Mouse (Mus musculus) embryonic facial prominence, embryonic 12.5 days (tissue): ENCODE measurements around the gene Nckap5. TPM values are rescaled to one million over a fixed set of nuclear protein-coding genes. Genes with fewer than 3 reads are reported as not detected.
"Not testable (repeated sequence)": the region's sequence is repeated elsewhere in the genome, so short reads cannot be mapped to it uniquely, and the experiment has no call there.

Source experiments
- ATAC-seq: fragments of 200-750 bp; cut with Nextera tagmentation; 2 replicates; pipeline ENCODE4 v1.8.0; 2017; ENCODE audit not compliant: insufficient number of reproducible peaks, insufficient read depth, low FRiP score, low TSS enrichment
- H3K27ac ChIP-seq: fragments of 300-500 bp; sonication (generic); 2 replicates; pipeline ENCODE4 v1.5.1; 2016; ENCODE audit warnings: mild to moderate bottlenecking
- H3K27me3 ChIP-seq: fragments of 300-500 bp; sonication (generic); 2 replicates; pipeline ENCODE4 v1.6.1; 2016; ENCODE audit warnings: mild to moderate bottlenecking, moderate library complexity
- H3K36me3 ChIP-seq: fragments of 300-500 bp; sonication (generic); 2 replicates; pipeline ENCODE4 v1.6.1; 2016; ENCODE audit warnings: mild to moderate bottlenecking
- H3K4me1 ChIP-seq: fragments of 300-500 bp; sonication (generic); 2 replicates; pipeline ENCODE4 v1.6.1; 2016
- H3K4me2 ChIP-seq: fragments of 300-500 bp; sonication (generic); replicated peaks from 2 replicates; pipeline ENCODE4 v1.6.1; 2016; ENCODE audit warnings: mild to moderate bottlenecking, moderate library complexity
- H3K4me3 ChIP-seq: fragments of 300-500 bp; sonication (generic); 2 replicates; pipeline ENCODE4 v1.5.1; 2016; ENCODE audit warnings: mild to moderate bottlenecking
- H3K9ac ChIP-seq: fragments of 300-500 bp; sonication (generic); 2 replicates; pipeline ENCODE4 v1.6.1; 2016; ENCODE audit warnings: mild to moderate bottlenecking, moderate library complexity
- H3K9me3 ChIP-seq: fragments of 300-500 bp; sonication (generic); 2 replicates; pipeline ENCODE4 v1.6.1; 2016; ENCODE audit warnings: mild to moderate bottlenecking, moderate library complexity
- WGBS: fragments of 180-500 bp; shearing (Covaris S2); methylation state at CpG from one replicate; pipeline ENCODE4 v1.1.7; 2016; 5-methylcytosine and 5-hydroxymethylcytosine counted together
- polyA plus RNA-seq: library from polyadenylated mRNA; unstranded; fragments of >200 nt; fragmentation: Nextera tagmentation; extraction: Ambion mirVana; gene quantifications from 2 replicates; pipeline ENCODE4 v1.2.1, GENCODE M21; 2016

The Nckap5 gene
- polyA plus RNA-seq, 1 experiment from 2014 or later = 8.2 TPM

- H3K9me3 ChIP-seq = no peaks in the 10 kb centered on the region
- no peak overlapping the region for H3K4me2 ChIP-seq
- ATAC-seq = no peak
- H3K27me3 ChIP-seq = no peaks in the 10 kb centered on the region
- H3K4me1 ChIP-seq = no peaks in the 10 kb centered on the region
- no peak overlapping the region for H3K4me3 ChIP-seq
- 81% methylated on average over 3 of the region's 3 CpGs for WGBS
- H3K36me3 ChIP-seq = no peaks in the 10 kb centered on the region
- no peak overlapping the region for H3K27ac ChIP-seq
- no peak overlapping the region for H3K9ac ChIP-seq
These were observed 724.8 kb downstream of the Nckap5 start for GRCm38 (mm10) chr1:126105673-126106256.

GRCm38 (mm10) chr1:126094346-126094745 lies 736.3 kb downstream of the Nckap5 start:
- Histone ChIP-seq H3K9me3 (no peaks in the 10 kb centered on the region), H3K36me3 (no peaks in the 10 kb centered on the region), H3K27ac (no peak overlapping the region), H3K27me3 (no peaks in the 10 kb centered on the region), H3K4me1 (no peaks in the 10 kb centered on the region), H3K4me3 (no peak overlapping the region), H3K4me2 (no peak overlapping the region), H3K9ac (no peak overlapping the region)
- ATAC-seq = no peak
- 83% methylated on average over 4 of the region's 4 CpGs for WGBS

GRCm38 (mm10) chr1:126091979-126092378 lies 738.6 kb downstream of the Nckap5 start:
- H3K27ac ChIP-seq, ATAC-seq, H3K9ac ChIP-seq, H3K9me3 ChIP-seq, H3K4me3 ChIP-seq, H3K27me3 ChIP-seq, H3K36me3 ChIP-seq, H3K4me1 ChIP-seq, H3K4me2 ChIP-seq: not testable (repeated sequence)
- WGBS = 85% methylated on average over 2 of the region's 2 CpGs

- Histone ChIP-seq H3K27me3 (no peaks in the 10 kb centered on the region), H3K4me2 (no peak overlapping the region), H3K9ac (no peak overlapping the region), H3K4me1 (no peaks in the 10 kb centered on the region), H3K27ac (no peak overlapping the region), H3K9me3 (no peaks in the 10 kb centered on the region), H3K36me3 (no peaks in the 10 kb centered on the region), H3K4me3 (no peak overlapping the region)
- 79% methylated on average over 7 of the region's 7 CpGs for WGBS
- ATAC-seq = no peak
These were observed 743.4 kb downstream of the Nckap5 start for GRCm38 (mm10) chr1:126087181-126087580.

- no peaks in the 10 kb centered on the region for H3K36me3 ChIP-seq
- H3K27me3 ChIP-seq = no peaks in the 10 kb centered on the region
- no peaks in the 10 kb centered on the region for H3K4me1 ChIP-seq
- no peak overlapping the region for H3K27ac ChIP-seq
- no peak overlapping the region for H3K4me2 ChIP-seq
- no peak overlapping the region for H3K4me3 ChIP-seq
- no peak for ATAC-seq
- no peak overlapping the region for H3K9ac ChIP-seq
- WGBS = 40% methylated on average over 4 of the region's 4 CpGs
- no peaks in the 10 kb centered on the region for H3K9me3 ChIP-seq
These were observed 754.3 kb downstream of the Nckap5 start for GRCm38 (mm10) chr1:126076312-126076711.

GRCm38 (mm10) chr1:126070861-126071260 lies 759.7 kb downstream of the Nckap5 start:
- ATAC-seq = no peak
- Histone ChIP-seq H3K36me3 (no peaks in the 10 kb centered on the region), H3K27ac (no peak overlapping the region), H3K4me1 (no peaks in the 10 kb centered on the region), H3K9me3 (no peaks in the 10 kb centered on the region), H3K4me3 (no peak overlapping the region), H3K9ac (no peak overlapping the region), H3K27me3 (no peaks in the 10 kb centered on the region), H3K4me2 (no peak overlapping the region)
- 73% methylated on average over 2 of the region's 2 CpGs for WGBS

- no peak for ATAC-seq
- H3K36me3 ChIP-seq = no peaks in the 10 kb centered on the region
- H3K27ac ChIP-seq = no peak overlapping the region
- H3K9me3 ChIP-seq = no peaks in the 10 kb centered on the region
- H3K27me3 ChIP-seq = no peaks in the 10 kb centered on the region
- H3K4me3 ChIP-seq = no peak overlapping the region
- no peaks in the 10 kb centered on the region for H3K4me1 ChIP-seq
- H3K9ac ChIP-seq = no peak overlapping the region
- 70% methylated on average over 3 of the region's 3 CpGs for WGBS
- no peak overlapping the region for H3K4me2 ChIP-seq
These were observed 779.1 kb downstream of the Nckap5 start for GRCm38 (mm10) chr1:126051491-126051890.

GRCm38 (mm10) chr1:126042886-126043285 lies 787.7 kb downstream of the Nckap5 start:
- no peaks in the 10 kb centered on the region for H3K4me1 ChIP-seq
- no peak overlapping the region for H3K4me2 ChIP-seq
- no peak overlapping the region for H3K27ac ChIP-seq
- H3K9ac ChIP-seq = no peak overlapping the region
- no peaks in the 10 kb centered on the region for H3K9me3 ChIP-seq
- WGBS = 86% methylated on average over 5 of the region's 5 CpGs
- ATAC-seq = no peak
- H3K27me3 ChIP-seq = no peaks in the 10 kb centered on the region
- H3K4me3 ChIP-seq = no peak overlapping the region
- no peaks in the 10 kb centered on the region for H3K36me3 ChIP-seq

GRCm38 (mm10) chr1:126027536-126027935 lies 803.1 kb downstream of the Nckap5 start:
- no peaks in the 10 kb centered on the region for H3K27me3 ChIP-seq
- H3K4me2 ChIP-seq = no peak overlapping the region
- no peaks in the 10 kb centered on the region for H3K4me1 ChIP-seq
- H3K9me3 ChIP-seq = no peaks in the 10 kb centered on the region
- H3K36me3 ChIP-seq = no peaks in the 10 kb centered on the region
- 92% methylated on average over 8 of the region's 8 CpGs for WGBS
- H3K27ac ChIP-seq = no peak overlapping the region
- H3K9ac ChIP-seq = no peak overlapping the region
- H3K4me3 ChIP-seq = no peak overlapping the region
- ATAC-seq = no peak

GRCm38 (mm10) chr1:126024518-126024917 lies 806.1 kb downstream of the Nckap5 start:
- no peak for ATAC-seq
- Histone ChIP-seq H3K4me1 (no peaks in the 10 kb centered on the region), H3K9ac (no peak overlapping the region), H3K9me3 (no peaks in the 10 kb centered on the region), H3K4me3 (no peak overlapping the region), H3K27ac (no peak overlapping the region), H3K27me3 (no peaks in the 10 kb centered on the region), H3K36me3 (no peaks in the 10 kb centered on the region), H3K4me2 (no peak overlapping the region)
- 74% methylated on average over 6 of the region's 6 CpGs for WGBS

- no peak for ATAC-seq
- 54% methylated on average over 10 of the region's 10 CpGs for WGBS
These were observed 807.6 kb downstream of the Nckap5 start for GRCm38 (mm10) chr1:126022959-126023358.

GRCm38 (mm10) chr1:126018654-126019053 lies 811.9 kb downstream of the Nckap5 start:
- H3K36me3 ChIP-seq, H3K4me3 ChIP-seq, H3K4me1 ChIP-seq, ATAC-seq, H3K4me2 ChIP-seq, H3K9me3 ChIP-seq, H3K27ac ChIP-seq, H3K27me3 ChIP-seq, H3K9ac ChIP-seq: not testable (repeated sequence)
- 69% methylated on average over 6 of the region's 6 CpGs for WGBS

More at GRCm38 (mm10) chr1:126022959-126023358, 807.6 kb downstream of the Nckap5 start:
- H3K27me3 ChIP-seq = no peaks in the 10 kb centered on the region
- H3K4me3 ChIP-seq = no peak overlapping the region
- H3K9me3 ChIP-seq = no peaks in the 10 kb centered on the region
- H3K36me3 ChIP-seq = no peaks in the 10 kb centered on the region
- no peak overlapping the region for H3K9ac ChIP-seq
- no peak overlapping the region for H3K4me2 ChIP-seq
- no peak overlapping the region for H3K27ac ChIP-seq
- H3K4me1 ChIP-seq = no peaks in the 10 kb centered on the region

GRCm38 (mm10) chr1:126011661-126012091 lies 818.9 kb downstream of the Nckap5 start:
- no peak overlapping the region for H3K4me2 ChIP-seq
- H3K36me3 ChIP-seq = no peaks in the 10 kb centered on the region
- WGBS = 82% methylated on average over 5 of the region's 5 CpGs
- ATAC-seq = no peak
- H3K27ac ChIP-seq = no peak overlapping the region
- H3K4me1 ChIP-seq = no peaks in the 10 kb centered on the region
- H3K4me3 ChIP-seq = no peak overlapping the region
- H3K9me3 ChIP-seq = no peaks in the 10 kb centered on the region
- H3K9ac ChIP-seq = no peak overlapping the region
- H3K27me3 ChIP-seq = no peaks in the 10 kb centered on the region
